8 mouse cellular contexts compared by ENCODE assay signal in the genomic region with DNA sequence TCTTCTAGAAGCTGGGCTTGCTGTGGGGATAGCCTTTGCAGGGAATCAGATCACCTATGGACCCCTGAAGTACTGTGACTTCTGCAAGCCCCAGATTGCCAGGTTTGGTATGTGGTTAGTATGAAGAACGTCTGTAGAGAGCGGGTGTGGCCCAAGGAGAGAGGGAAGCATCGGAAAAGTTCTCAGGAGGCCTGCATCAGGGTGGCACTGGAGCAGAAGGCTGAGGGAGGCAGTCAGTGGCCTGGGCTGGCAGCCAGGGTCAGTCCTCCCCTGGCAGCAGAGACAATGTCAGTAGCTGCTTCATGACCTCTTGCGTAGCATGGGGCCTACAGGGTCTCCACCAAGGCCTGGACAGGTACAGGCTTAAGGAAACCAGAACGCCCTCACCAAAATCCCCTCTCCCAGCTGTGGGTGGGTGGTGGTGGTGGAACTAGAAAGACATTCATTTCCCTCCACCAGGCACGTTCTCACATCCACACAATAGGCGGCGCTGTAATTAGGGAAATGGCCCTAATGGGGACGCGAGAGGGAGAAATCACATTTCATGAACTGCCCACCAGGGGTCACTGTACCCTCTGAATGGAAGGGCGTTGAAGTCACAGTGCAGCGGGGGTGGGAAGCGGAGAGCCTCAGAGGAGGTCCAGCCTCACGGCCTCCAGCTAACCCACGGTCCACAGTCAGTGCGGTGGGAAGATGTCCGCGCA. TPM values are rescaled to one million over a fixed set of nuclear protein-coding genes. Genes with fewer than 3 reads are reported as not detected.
DNase-seq lines count a peak whose midpoint lies in the region; ATAC-seq lines count a peak whose summit lies in the region.

No protein-coding gene starts in this region.

- ATAC-seq in embryonic facial prominence, embryonic 12.5 days (ENCODE audit: insufficient number of reproducible peaks, insufficient read depth, low FRiP score, low TSS enrichment): peak; percentile 59; the same call in 1 of the 2 replicates
- peak; percentile 64 for ATAC-seq in limb, embryonic 13.5 days (ENCODE audit: low FRiP score, low read depth)
- peak; percentile 61; the same call in 1 of the 2 replicates for ATAC-seq in midbrain, embryonic 16.5 days

- H3K4me1 ChIP-seq in embryonic facial prominence, embryonic 12.5 days: peaks cover 8% of the 10 kb centered on the region; the same call in 1 of the 2 replicates
- H3K4me1 ChIP-seq in limb, embryonic 13.5 days: peaks cover 18% of the 10 kb centered on the region
- H3K4me1 ChIP-seq in midbrain, embryonic 16.5 days (ENCODE audit: control insufficient read depth, insufficient read depth, low read length): no peaks in the 10 kb centered on the region; the same call in 1 of the 2 replicates

- H3K36me3 ChIP-seq in embryonic facial prominence, embryonic 12.5 days: no peaks in the 10 kb centered on the region
- H3K36me3 ChIP-seq in limb, embryonic 13.5 days: no peaks in the 10 kb centered on the region
- H3K36me3 ChIP-seq in midbrain, embryonic 16.5 days (ENCODE audit: control insufficient read depth, insufficient read depth, low read length): no peaks in the 10 kb centered on the region

- no peaks in the 10 kb centered on the region for H3K9me3 ChIP-seq in embryonic facial prominence, embryonic 12.5 days
- no peaks in the 10 kb centered on the region for H3K9me3 ChIP-seq in limb, embryonic 13.5 days
- no peaks in the 10 kb centered on the region for H3K9me3 ChIP-seq in midbrain, embryonic 16.5 days (replicated peaks; ENCODE audit: control insufficient read depth, low read length, poor library complexity, severe bottlenecking)

- 0 out of 2 replicates have a peak overlapping the region, but pooled peaks have one; percentile 8 for H3K9ac ChIP-seq in embryonic facial prominence, embryonic 12.5 days
- H3K9ac ChIP-seq in limb, embryonic 13.5 days: peak overlapping the region; percentile 51; the same call in 1 of the 2 replicates
- H3K9ac ChIP-seq in midbrain, embryonic 16.5 days (ENCODE audit: low read depth, low read length): 0 out of 2 replicates have a peak overlapping the region, but pooled peaks have one; percentile 23

- H3K27me3 ChIP-seq in embryonic facial prominence, embryonic 12.5 days: peaks cover 40% of the 10 kb centered on the region
- H3K27me3 ChIP-seq in limb, embryonic 13.5 days: peaks cover 50% of the 10 kb centered on the region
- peaks cover 19% of the 10 kb centered on the region for H3K27me3 ChIP-seq in midbrain, embryonic 16.5 days (ENCODE audit: control insufficient read depth, insufficient read depth, low read depth, low read length)

- WGBS in embryonic facial prominence, embryonic 12.5 days: 24% methylated on average over 18 of the region's 18 CpGs
- 26% methylated on average over 18 of the region's 18 CpGs for WGBS in limb, embryonic 13.5 days
- 24% methylated on average over 18 of the region's 18 CpGs for WGBS in midbrain, embryonic 16.5 days

- peak overlapping the region; percentile 18 for H3K4me3 ChIP-seq in embryonic facial prominence, embryonic 12.5 days
- H3K4me3 ChIP-seq in limb, embryonic 13.5 days: peak overlapping the region; percentile 28
- peak overlapping the region; percentile 22 for H3K4me3 ChIP-seq in midbrain, embryonic 16.5 days (ENCODE audit: low read depth, low read length)

- peak; percentile 56 for DNase-seq in 3134 (ENCODE audit: extremely low read depth, insufficient read length, low spot score)
- peak; percentile 93 for DNase-seq in adrenal gland, postnatal 14 days
- peak; percentile 86 for DNase-seq in heart, adult 8-10 months (ENCODE audit: low spot score)
- DNase-seq in kidney, adult 8-10 months: peak; percentile 76 to 84
- peak; percentile 39 to 85 for DNase-seq in spleen, postnatal 10 days (ENCODE audit: low spot score in 2 of 2)

- H3K27ac ChIP-seq in embryonic facial prominence, embryonic 12.5 days: no peak overlapping the region
- no peak overlapping the region for H3K27ac ChIP-seq in limb, embryonic 13.5 days
- no peak overlapping the region for H3K27ac ChIP-seq in midbrain, embryonic 16.5 days (ENCODE audit: low read length)

- H3K4me2 ChIP-seq in embryonic facial prominence, embryonic 12.5 days (replicated peaks): peak overlapping the region; percentile 39
- peak overlapping the region; percentile 58 for H3K4me2 ChIP-seq in limb, embryonic 13.5 days (replicated peaks)
- H3K4me2 ChIP-seq in midbrain, embryonic 16.5 days (ENCODE audit: low read length): peak overlapping the region; percentile 46

RNA-seq across cellular contexts. Expression of gene Arhgap27, which starts 31.2 kb away (rescaled TPM):
- total RNA-seq in adrenal gland, postnatal 14 days (2021): 19.3 and 31.5 TPM in 2 replicates
- polyA plus RNA-seq in embryonic facial prominence, embryonic 12.5 days (2016; fragmentation: Nextera tagmentation; extraction: Ambion mirVana): 7.2 and 7.4 TPM in 2 replicates
- total RNA-seq in heart, adult 8-10 months (2022): 10 to 100 TPM; 11.9 to 20.4 (median 13.3) TPM
- polyA plus RNA-seq in limb, embryonic 13.5 days (2015; fragmentation: Nextera tagmentation; extraction: Ambion mirVana): 5.1 and 6.8 TPM in 2 replicates
- 3.8 and 4.4 TPM in 2 replicates for polyA plus RNA-seq in midbrain, embryonic 16.5 days (2015; fragmentation: Nextera tagmentation; extraction: Ambion mirVana)
